Mouse (Mus musculus): ENCODE results near the gene Ldb1. TPM values are rescaled to one million over a fixed set of nuclear protein-coding genes. Genes with fewer than 3 reads are reported as not detected.

The Ldb1 gene
- polyA plus RNA-seq, 1 experiment, result 65.3 TPM

- no peak for DNase-seq (ENCODE audit: low read depth, low spot score)
- WGBS, result 34% methylated on average over 9 of the region's 9 CpGs
Measured at GRCm38 (mm10) chr19:46031689-46032432, 13.2 kb downstream of the Ldb1 start.

- WGBS, result 93% methylated on average over 10 of the region's 10 CpGs
- DNase-seq (ENCODE audit: low read depth, low spot score), result no peak
Measured at GRCm38 (mm10) chr19:46030196-46030983, 14.6 kb downstream of the Ldb1 start.

- WGBS, result 44% methylated on average over 1 of the region's 1 CpGs
- no peak for DNase-seq (ENCODE audit: low read depth, low spot score)
Measured at GRCm38 (mm10) chr19:46029652-46030051, 15.4 kb downstream of the Ldb1 start.

- DNase-seq (ENCODE audit: low read depth, low spot score), result no peak
- WGBS, result 79% methylated on average over 11 of the region's 11 CpGs
Measured at GRCm38 (mm10) chr19:46028747-46029320, 16.2 kb downstream of the Ldb1 start.

- WGBS, result 18% methylated on average over 8 of the region's 8 CpGs
- no peak for DNase-seq (ENCODE audit: low read depth, low spot score)
Measured at GRCm38 (mm10) chr19:46026567-46026966, 18.4 kb downstream of the Ldb1 start.

GRCm38 (mm10) chr19:46024959-46025358 is 20.1 kb downstream of the Ldb1 start:
- peak; percentile 90 for DNase-seq (ENCODE audit: low read depth, low spot score)

GRCm38 (mm10) chr19:46016023-46016422 is 29.0 kb downstream of the Ldb1 start:
- 83% methylated on average over 2 of the region's 2 CpGs for WGBS
- no peak for DNase-seq (ENCODE audit: low read depth, low spot score)

More at GRCm38 (mm10) chr19:46024959-46025358, 20.1 kb downstream of the Ldb1 start:
- WGBS, result 27% methylated on average over 6 of the region's 6 CpGs

- peak; percentile 92 for DNase-seq (ENCODE audit: low read depth, low spot score)
- WGBS, result 27% methylated on average over 12 of the region's 12 CpGs
Measured at GRCm38 (mm10) chr19:46014572-46015178, 30.3 kb downstream of the Ldb1 start.

- 84% methylated on average over 7 of the region's 7 CpGs for WGBS
- DNase-seq (ENCODE audit: low read depth, low spot score), result no peak
Measured at GRCm38 (mm10) chr19:46005680-46006079, 39.3 kb downstream of the Ldb1 start.

GRCm38 (mm10) chr19:46004814-46005466 is 40.1 kb downstream of the Ldb1 start:
- no peak for DNase-seq (ENCODE audit: low read depth, low spot score)
- WGBS, result 92% methylated on average over 17 of the region's 17 CpGs

GRCm38 (mm10) chr19:46003371-46004226 is 41.4 kb downstream of the Ldb1 start, which contains the start of gene Hps6:
Gene Hps6 (plus strand): TSS chr19:46003508.
- 1% methylated on average over 68 of the region's 70 CpGs for WGBS

GRCm38 (mm10) chr19:46002279-46002678 is 42.7 kb downstream of the Ldb1 start:
- WGBS, result 73% methylated on average over 9 of the region's 9 CpGs
- no peak for DNase-seq (ENCODE audit: low read depth, low spot score)

More at GRCm38 (mm10) chr19:46003371-46004226, 41.4 kb downstream of the Ldb1 start, which contains the start of gene Hps6:
- peak; percentile 70 for DNase-seq (ENCODE audit: low read depth, low spot score)

- no peak for DNase-seq (ENCODE audit: low read depth, low spot score)
- 83% methylated on average over 1 of the region's 1 CpGs for WGBS
Measured at GRCm38 (mm10) chr19:45999378-45999777, 45.6 kb downstream of the Ldb1 start.

- no peak for DNase-seq (ENCODE audit: low read depth, low spot score)
- 5% methylated on average over 8 of the region's 8 CpGs for WGBS
Measured at GRCm38 (mm10) chr19:45998694-45999217, 46.3 kb downstream of the Ldb1 start.

- under 1% methylated on average over 73 of the region's 76 CpGs for WGBS
- peak; percentile 98 for DNase-seq (ENCODE audit: low read depth, low spot score)
Measured at GRCm38 (mm10) chr19:45997785-45998693, 47.0 kb downstream of the Ldb1 start, which contains the start of gene Armh3. Gene Armh3 (minus strand): TSS chr19:45998488.

GRCm38 (mm10) chr19:45997365-45997764 is 47.6 kb downstream of the Ldb1 start:
- 41% methylated on average over 5 of the region's 5 CpGs for WGBS
- DNase-seq (ENCODE audit: low read depth, low spot score), result no peak

Data from large intestine, adult 2 months (tissue).